Mouse (Mus musculus) stomach, embryonic 14.5 days (tissue): ENCODE results near the gene 6030468B19Rik. TPM values are rescaled to one million over a fixed set of nuclear protein-coding genes. Genes with fewer than 3 reads are reported as not detected.
A peak's percentile ranks its signal among the peaks of the same experiment; 100 is the strongest.

Experiments used
- ATAC-seq: fragments of 200-750 bp; cut with Nextera tagmentation; 2 replicates; pipeline ENCODE4 v1.8.0; 2017; ENCODE audit warnings: low read depth, moderate TSS enrichment; ENCODE audit not compliant: insufficient number of reproducible peaks, insufficient read depth, low FRiP score
- H3K27ac ChIP-seq: fragments of 300-500 bp; sonication (generic); 2 replicates; pipeline ENCODE4 v1.5.1; 2014; ENCODE audit warnings: mild to moderate bottlenecking, low read length, moderate library complexity, mixed read lengths
- H3K27me3 ChIP-seq: fragments of 300-500 bp; sonication (generic); 2 replicates; pipeline ENCODE4 v1.6.1; 2014; ENCODE audit warnings: low read length, control low read depth, mixed read lengths; ENCODE audit not compliant: control insufficient read depth, insufficient read depth
- H3K36me3 ChIP-seq: fragments of 300-500 bp; sonication (generic); 2 replicates; pipeline ENCODE4 v1.6.1; 2014; ENCODE audit warnings: mild to moderate bottlenecking, control low read depth, low read length, moderate library complexity, mixed read lengths; ENCODE audit not compliant: control insufficient read depth, insufficient read depth
- H3K4me1 ChIP-seq: fragments of 300-500 bp; sonication (generic); 2 replicates; pipeline ENCODE4 v1.6.1; 2014; ENCODE audit warnings: low read length, control low read depth, mixed read lengths; ENCODE audit not compliant: control insufficient read depth, insufficient read depth
- H3K4me2 ChIP-seq: fragments of 300-500 bp; sonication (generic); replicated peaks from 2 replicates; pipeline ENCODE4 v1.6.1; 2014; ENCODE audit warnings: low read depth, low read length, control low read depth
- H3K4me3 ChIP-seq: fragments of 300-500 bp; sonication (generic); 2 replicates; pipeline ENCODE4 v1.5.1; 2014; ENCODE audit warnings: low read depth, low read length, control low read depth
- H3K9ac ChIP-seq: fragments of 300-500 bp; sonication (generic); replicated peaks from 2 replicates; pipeline ENCODE4 v1.6.1; 2014; ENCODE audit warnings: low read depth, mild to moderate bottlenecking, control low read depth, low read length, moderate library complexity, mixed read lengths
- H3K9me3 ChIP-seq: fragments of 300-500 bp; sonication (generic); 2 replicates; pipeline ENCODE4 v1.6.1; 2016; ENCODE audit warnings: low read depth, low read length, control low read depth; ENCODE audit not compliant: control insufficient read depth
- WGBS: fragments of 180-500 bp; shearing (Covaris S2); extraction: QIAGEN DNeasy Blood & Tissue Kit; methylation state at CpG from one replicate; pipeline ENCODE4 v1.1.7; 2014; 5-methylcytosine and 5-hydroxymethylcytosine counted together
- polyA plus RNA-seq: library from polyadenylated mRNA; unstranded; fragments of >200 nt; fragmentation: Nextera tagmentation; extraction: Ambion mirVana; gene quantifications from 2 replicates; pipeline ENCODE4 v1.2.1, GENCODE M21; 2014

Gene 6030468B19Rik
- polyA plus RNA-seq, 1 experiment from 2014 or later, result 0.23 TPM

GRCm38 (mm10) chr11:117800038-117800437, 2.6 kb downstream of the 6030468B19Rik start:
- ATAC-seq, result no peak
- no peaks in the 10 kb centered on the region for H3K27me3 ChIP-seq
- no peak overlapping the region for H3K9ac ChIP-seq
- H3K9me3 ChIP-seq, result no peaks in the 10 kb centered on the region
- H3K4me3 ChIP-seq, result no peak overlapping the region
- 88% methylated on average over 7 of the region's 7 CpGs for WGBS
- H3K27ac ChIP-seq, result no peak overlapping the region
- H3K4me1 ChIP-seq, result peaks cover 8% of the 10 kb centered on the region; the same call in 1 of the 2 replicates
- H3K36me3 ChIP-seq, result no peaks in the 10 kb centered on the region
- H3K4me2 ChIP-seq, result no peak overlapping the region

- no peaks in the 10 kb centered on the region for H3K9me3 ChIP-seq
- no peaks in the 10 kb centered on the region for H3K36me3 ChIP-seq
- no peak overlapping the region for H3K4me2 ChIP-seq
- peaks cover 8% of the 10 kb centered on the region; the same call in 1 of the 2 replicates for H3K4me1 ChIP-seq
- H3K27ac ChIP-seq, result no peak overlapping the region
- H3K9ac ChIP-seq, result no peak overlapping the region
- WGBS, result 68% methylated on average over 7 of the region's 7 CpGs
- H3K27me3 ChIP-seq, result no peaks in the 10 kb centered on the region
- no peak overlapping the region for H3K4me3 ChIP-seq
- no peak for ATAC-seq
These were observed 4.2 kb downstream of the 6030468B19Rik start for GRCm38 (mm10) chr11:117801650-117802049.

GRCm38 (mm10) chr11:117803166-117803688, 5.8 kb downstream of the 6030468B19Rik start:
- no peaks in the 10 kb centered on the region for H3K9me3 ChIP-seq
- H3K9ac ChIP-seq, result no peak overlapping the region
- no peak overlapping the region for H3K4me2 ChIP-seq
- no peak overlapping the region for H3K4me3 ChIP-seq
- no peak overlapping the region for H3K27ac ChIP-seq
- ATAC-seq, result no peak
- peaks cover 7% of the 10 kb centered on the region; the same call in 1 of the 2 replicates for H3K4me1 ChIP-seq
- no peaks in the 10 kb centered on the region for H3K27me3 ChIP-seq
- WGBS, result 90% methylated on average over 3 of the region's 3 CpGs
- no peaks in the 10 kb centered on the region for H3K36me3 ChIP-seq

DNA sequence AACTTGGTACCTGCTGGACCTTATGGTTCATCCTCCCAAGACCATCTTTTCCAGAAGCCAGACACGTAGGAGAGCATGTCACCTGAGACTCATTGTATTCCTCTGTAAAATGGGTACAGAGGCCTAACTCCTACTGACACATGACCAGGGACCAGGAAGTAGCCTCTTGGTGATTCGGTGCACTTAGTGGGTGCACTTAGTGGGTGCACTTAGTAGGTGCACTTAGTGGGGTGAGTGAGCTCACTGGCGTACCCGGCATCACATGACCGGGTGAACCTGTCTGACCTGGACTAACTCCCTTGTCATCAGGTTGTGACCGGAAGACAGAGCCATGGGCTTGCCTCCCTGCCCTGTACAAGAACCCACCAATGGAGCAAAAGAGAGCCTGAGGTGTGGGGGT, 9.3 kb downstream of the 6030468B19Rik start:
- no peak overlapping the region for H3K9ac ChIP-seq
- peaks cover 8% of the 10 kb centered on the region for H3K4me1 ChIP-seq
- H3K4me3 ChIP-seq, result no peak overlapping the region
- H3K36me3 ChIP-seq, result no peaks in the 10 kb centered on the region
- no peaks in the 10 kb centered on the region for H3K27me3 ChIP-seq
- ATAC-seq, result no peak
- no peak overlapping the region for H3K4me2 ChIP-seq
- no peak overlapping the region for H3K27ac ChIP-seq
- 87% methylated on average over 6 of the region's 6 CpGs for WGBS
- H3K9me3 ChIP-seq, result no peaks in the 10 kb centered on the region

- Histone ChIP-seq H3K36me3 (peaks cover 14% of the 10 kb centered on the region), H3K9me3 (no peaks in the 10 kb centered on the region), H3K27me3 (no peaks in the 10 kb centered on the region), H3K4me1 (peaks cover 8% of the 10 kb centered on the region), H3K4me3 (peak within 1 kb of the TSS; percentile 90), H3K9ac (peak within 1 kb of the TSS; percentile 63), H3K4me2 (peak within 1 kb of the TSS; percentile 99), H3K27ac (peak within 1 kb of the TSS; percentile 80)
- peak; percentile 71 for ATAC-seq
- WGBS, result under 1% methylated on average over 75 of the region's 75 CpGs
These were observed 12.2 kb downstream of the 6030468B19Rik start, which contains the start of the genes Gm20708 and Syngr2 for GRCm38 (mm10) chr11:117809407-117810311. Gm20708 (plus strand) TSS chr11:117809668. Syngr2 (plus strand) TSS chr11:117809668.

- no peaks in the 10 kb centered on the region for H3K9me3 ChIP-seq
- no peaks in the 10 kb centered on the region for H3K27me3 ChIP-seq
- peak overlapping the region; percentile 99 for H3K4me2 ChIP-seq
- H3K36me3 ChIP-seq, result peaks cover 19% of the 10 kb centered on the region
- peaks cover 8% of the 10 kb centered on the region for H3K4me1 ChIP-seq
- peak; percentile 81 for ATAC-seq
- H3K27ac ChIP-seq, result peak overlapping the region; percentile 80; the same call in 1 of the 2 replicates
- peak overlapping the region; percentile 90 for H3K4me3 ChIP-seq
- peak overlapping the region; percentile 63; the same call in 1 of the 2 replicates for H3K9ac ChIP-seq
- WGBS, result under 1% methylated on average over 21 of the region's 21 CpGs
These were observed 13.1 kb downstream of the 6030468B19Rik start for GRCm38 (mm10) chr11:117810401-117811046.

DNA sequence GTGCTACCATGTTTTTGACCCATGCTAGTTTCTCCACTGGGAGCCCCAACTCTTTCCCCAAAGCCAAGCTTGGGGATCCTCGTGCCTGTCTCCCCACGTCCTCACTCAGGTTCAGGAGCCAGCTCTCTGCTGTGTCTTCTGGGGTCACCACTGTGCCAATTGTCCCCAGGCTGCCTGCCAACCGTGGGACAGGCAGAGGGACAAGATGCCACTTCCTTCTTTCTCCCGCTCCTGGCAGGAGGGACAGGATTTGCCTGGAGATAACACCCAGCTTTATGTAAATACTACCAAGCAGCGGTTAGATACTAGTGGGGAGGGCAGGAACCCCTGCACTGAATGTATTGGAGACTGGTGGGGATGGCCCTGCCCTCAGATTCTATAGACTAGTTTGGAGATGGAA, 16.4 kb downstream of the 6030468B19Rik start:
- Histone ChIP-seq H3K4me2 (no peak overlapping the region), H3K9ac (no peak overlapping the region), H3K36me3 (peaks cover 39% of the 10 kb centered on the region), H3K4me1 (peaks cover 8% of the 10 kb centered on the region), H3K9me3 (no peaks in the 10 kb centered on the region), H3K27ac (no peak overlapping the region), H3K4me3 (no peak overlapping the region), H3K27me3 (no peaks in the 10 kb centered on the region)
- no peak for ATAC-seq
- 63% methylated on average over 5 of the region's 5 CpGs for WGBS

- Histone ChIP-seq H3K4me2 (no peak overlapping the region), H3K9ac (no peak overlapping the region), H3K36me3 (peaks cover 49% of the 10 kb centered on the region), H3K27ac (no peak overlapping the region), H3K4me1 (peaks cover 4% of the 10 kb centered on the region; the same call in 1 of the 2 replicates), H3K4me3 (no peak overlapping the region), H3K9me3 (no peaks in the 10 kb centered on the region), H3K27me3 (no peaks in the 10 kb centered on the region)
- no peak for ATAC-seq
- 95% methylated on average over 6 of the region's 6 CpGs for WGBS
These were observed 17.4 kb downstream of the 6030468B19Rik start for GRCm38 (mm10) chr11:117814704-117815366.
